Mouse (Mus musculus): ENCODE measurements around the gene Wdhd1.

The Wdhd1 gene

GRCm38 (mm10) chr14:47221567-47221966 is 55.1 kb downstream of the Wdhd1 start:
- no peak for DNase-seq (ENCODE audit: low spot score in 2 of 2)

- no peak for DNase-seq (ENCODE audit: low spot score in 2 of 2)
These were observed 56.2 kb downstream of the Wdhd1 start for GRCm38 (mm10) chr14:47220231-47221025.

GRCm38 (mm10) chr14:47218766-47219606 is 57.7 kb downstream of the Wdhd1 start:
- no peak for DNase-seq (ENCODE audit: low spot score in 2 of 2)

GRCm38 (mm10) chr14:47216541-47216940 is 60.1 kb downstream of the Wdhd1 start:
- DNase-seq (ENCODE audit: low spot score in 2 of 2): no peak

- no peak for DNase-seq (ENCODE audit: low spot score in 2 of 2)
These were observed 62.3 kb downstream of the Wdhd1 start for GRCm38 (mm10) chr14:47214367-47214766.

GRCm38 (mm10) chr14:47213305-47213704 is 63.4 kb downstream of the Wdhd1 start:
- no peak for DNase-seq (ENCODE audit: low spot score in 2 of 2)

- no peak for DNase-seq (ENCODE audit: low spot score in 2 of 2)
These were observed 66.9 kb downstream of the Wdhd1 start for GRCm38 (mm10) chr14:47209669-47210164.

- DNase-seq (ENCODE audit: low spot score in 2 of 2): no peak
These were observed 67.8 kb downstream of the Wdhd1 start for GRCm38 (mm10) chr14:47208564-47209493.

GRCm38 (mm10) chr14:47206601-47207000 is 70.1 kb downstream of the Wdhd1 start:
- no peak for DNase-seq (ENCODE audit: low spot score in 2 of 2)

GRCm38 (mm10) chr14:47205270-47205972 is 71.2 kb downstream of the Wdhd1 start:
- DNase-seq (ENCODE audit: low spot score in 2 of 2): no peak

GRCm38 (mm10) chr14:47197340-47197739 is 79.3 kb downstream of the Wdhd1 start:
- DNase-seq (ENCODE audit: low spot score in 2 of 2): no peak

- no peak for DNase-seq (ENCODE audit: low spot score in 2 of 2)
These were observed 79.9 kb downstream of the Wdhd1 start for GRCm38 (mm10) chr14:47196711-47197110.

- DNase-seq (ENCODE audit: low spot score in 2 of 2): peak in 1 of 2 experiments; percentile 84
These were observed 82.6 kb downstream of the Wdhd1 start for GRCm38 (mm10) chr14:47194096-47194495.

- DNase-seq (ENCODE audit: low spot score in 2 of 2): no peak
These were observed 83.2 kb downstream of the Wdhd1 start for GRCm38 (mm10) chr14:47193506-47193905.

- no peak for DNase-seq (ENCODE audit: low spot score in 2 of 2)
These were observed 84.8 kb downstream of the Wdhd1 start for GRCm38 (mm10) chr14:47191861-47192260.
